Mouse (Mus musculus): ENCODE data around the gene Mmp11. TPM values are rescaled to one million over a fixed set of nuclear protein-coding genes. Genes with fewer than 3 reads are reported as not detected.

Gene Mmp11
- 1 to 10 TPM; 2.5 to 2.6 TPM for total RNA-seq (2021)

DNA sequence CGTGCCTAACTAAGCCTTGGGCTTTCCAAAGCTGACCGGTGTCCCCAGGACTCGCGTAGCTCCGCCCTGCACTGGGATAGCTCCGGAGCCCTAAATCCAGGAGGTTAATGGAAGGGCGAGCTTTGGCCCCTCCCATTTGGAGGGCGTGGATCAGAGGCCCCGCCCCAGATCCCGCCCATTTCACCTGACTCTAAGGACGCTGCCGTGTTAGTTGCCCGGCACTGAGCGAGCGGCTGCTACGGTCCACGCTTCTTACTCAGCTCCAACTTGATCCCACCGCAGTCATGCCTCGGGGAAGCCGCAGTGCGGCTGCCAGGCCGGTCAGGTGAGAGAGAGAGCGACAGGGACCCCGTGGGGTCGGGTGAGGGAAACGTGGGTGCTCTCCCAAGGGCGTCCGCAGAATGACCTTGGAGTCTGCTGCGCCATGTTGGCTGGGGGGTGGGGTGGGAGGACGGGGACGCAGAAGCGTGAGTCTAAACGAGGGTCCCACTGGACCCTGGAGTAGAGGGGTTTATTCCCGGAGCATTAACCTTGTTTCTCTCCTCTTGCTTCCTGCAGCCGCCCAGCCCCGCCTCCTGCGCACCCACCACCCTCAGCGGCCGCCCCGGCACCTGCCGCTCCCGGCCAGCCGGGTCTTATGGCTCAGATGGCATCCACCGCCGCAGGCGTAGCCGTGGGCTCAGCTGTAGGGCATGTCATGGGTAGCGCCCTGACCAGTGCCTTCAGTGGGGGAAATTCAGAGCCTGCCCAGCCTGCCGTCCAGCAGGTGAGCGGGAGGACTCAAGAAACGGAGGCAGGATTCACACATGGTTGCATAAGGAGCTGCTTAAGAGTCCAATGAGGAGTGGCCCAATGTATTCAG, at the start of gene Mmp11:
Gene Mmp11, minus strand, starts transcription at position 817 of the 862 bp plus-strand sequence.
- intact Hi-C loops (cut with DNase I) = no loop called here
- DNase-seq (ENCODE audit: extremely low spot score in 1 of 2, low spot score in 2 of 2) = peak in 1 of 2 experiments; percentile 72

DNA sequence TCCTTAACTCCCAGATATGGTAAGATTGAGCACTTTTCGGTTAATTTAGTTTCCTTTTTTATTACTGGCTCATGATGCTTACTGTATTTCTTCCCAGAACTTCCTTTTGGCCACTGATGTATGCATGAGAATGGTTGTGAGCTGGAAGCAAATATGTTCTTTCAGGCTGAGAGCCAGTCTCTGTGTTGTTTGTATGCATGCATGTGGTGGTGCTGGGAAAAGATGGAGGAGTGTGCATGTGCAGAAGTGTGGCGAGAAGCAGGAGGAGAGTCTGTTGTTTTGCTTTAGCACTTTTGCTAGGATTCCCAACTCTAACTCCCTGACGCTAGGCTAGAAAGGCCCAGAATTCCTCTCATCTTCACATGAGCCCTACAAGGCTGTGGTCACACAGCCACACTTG, 43.1 kb upstream of the Mmp11 start:
- intact Hi-C loops (cut with DNase I) = loop anchor here (10.0 kb wide), 1 partner anchor 225 kb away; no protein-coding TSS in a partner anchor
- peak in 1 of 2 experiments; percentile 50 for DNase-seq (ENCODE audit: extremely low spot score in 1 of 2, low spot score in 2 of 2)

DNA sequence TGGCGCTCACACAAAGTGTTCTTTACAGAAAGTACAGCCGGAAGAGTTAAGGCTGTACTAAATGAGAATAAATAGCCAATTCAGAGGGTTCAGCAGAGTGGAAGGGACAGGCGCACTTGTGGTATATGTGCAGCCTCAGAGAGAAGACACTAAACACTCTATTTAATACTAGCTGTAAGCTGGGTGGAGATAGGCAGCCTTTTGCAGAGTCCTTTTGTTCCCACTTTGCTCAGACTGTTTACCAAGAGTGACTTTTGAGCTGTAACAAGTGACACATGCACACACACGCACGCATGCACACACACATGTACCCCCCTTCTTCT, 42.5 kb upstream of the Mmp11 start:
- intact Hi-C loops (cut with DNase I) = loop anchor here (10.0 kb wide), 1 partner anchor 226 kb away; no protein-coding TSS in a partner anchor
- DNase-seq (ENCODE audit: extremely low spot score in 1 of 2, low spot score in 2 of 2) = no peak

DNA sequence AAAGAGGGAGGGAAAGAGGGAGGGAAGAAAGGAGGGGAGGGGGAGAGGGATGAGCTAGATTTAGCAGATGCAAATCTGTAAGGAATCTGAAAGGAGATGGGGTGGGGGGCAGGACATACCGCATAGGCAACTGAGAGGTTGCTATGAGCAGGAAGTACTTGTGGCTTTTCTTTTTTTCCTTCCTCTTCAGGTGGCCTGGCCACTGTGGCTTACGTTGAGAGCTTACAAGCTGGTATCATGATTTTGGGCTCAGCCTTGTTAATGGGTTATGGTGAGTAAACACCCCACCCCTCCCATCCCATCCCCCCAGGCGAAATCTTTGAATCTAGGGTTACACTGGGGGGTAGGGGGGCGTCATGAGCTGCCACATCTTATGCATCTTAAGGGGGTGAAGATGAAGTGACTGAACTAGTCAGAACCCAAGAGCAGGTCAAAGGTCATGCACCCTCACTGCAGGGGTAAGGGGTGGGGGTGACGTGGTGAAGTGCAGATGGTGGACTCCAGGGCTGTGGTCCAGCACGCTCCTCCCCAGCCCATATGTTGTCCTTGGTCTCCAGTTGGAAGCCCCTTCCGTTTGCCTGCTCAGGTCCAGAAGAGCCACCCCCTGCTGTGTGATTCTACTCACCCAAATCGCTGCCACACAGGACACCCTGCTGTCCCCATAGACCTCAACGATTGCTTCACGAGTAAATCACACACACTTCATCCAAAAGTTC, 42.0 kb upstream of the Mmp11 start:
- DNase-seq (ENCODE audit: extremely low spot score in 1 of 2, low spot score in 2 of 2) = no peak
- intact Hi-C loops (cut with DNase I) = loop anchor here (10.0 kb wide), 1 partner anchor 227 kb away; no protein-coding TSS in a partner anchor

DNA sequence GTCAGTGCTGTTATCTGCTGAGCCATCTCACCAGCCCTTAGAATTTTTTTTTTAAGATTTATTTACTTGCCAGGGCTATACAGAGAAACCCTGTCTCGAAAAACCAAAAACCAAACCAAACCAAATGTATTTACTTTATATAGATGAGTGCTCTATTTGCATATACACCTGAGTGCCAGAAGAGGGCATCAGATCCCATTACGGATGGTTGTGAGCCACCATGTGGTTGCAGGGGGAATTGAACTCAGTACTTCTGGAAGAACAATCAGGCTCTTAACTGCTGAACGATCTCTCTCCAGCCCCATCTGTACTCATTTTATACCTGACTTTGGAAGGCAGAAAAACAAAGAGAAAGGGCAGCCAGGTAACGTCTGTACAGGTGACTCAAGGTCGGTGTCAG, 38.9 kb upstream of the Mmp11 start:
- no peak for DNase-seq (ENCODE audit: extremely low spot score in 1 of 2, low spot score in 2 of 2)
- intact Hi-C loops (cut with DNase I) = loop anchor here (10.0 kb wide), 1 partner anchor 230 kb away; no protein-coding TSS in a partner anchor

DNA sequence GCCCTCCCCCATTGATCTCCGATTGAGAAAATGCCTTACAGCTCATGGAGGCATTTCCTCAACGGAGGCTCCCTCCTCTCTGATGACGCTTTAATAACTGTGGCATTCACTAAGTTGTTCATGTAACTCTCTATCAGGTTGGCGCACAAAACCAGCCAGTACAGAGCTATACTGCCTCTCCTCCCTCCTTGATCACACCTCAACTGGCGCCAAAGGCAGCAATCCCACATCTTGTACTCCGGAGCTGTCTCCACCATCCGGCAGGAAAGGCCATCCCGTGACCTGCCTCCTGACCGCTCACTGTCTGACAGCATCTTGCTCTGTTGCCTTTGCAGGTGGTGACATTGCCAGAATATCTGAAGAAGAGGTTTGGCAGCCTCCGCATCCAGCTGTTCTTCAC, 37.5 kb upstream of the Mmp11 start:
- DNase-seq (ENCODE audit: extremely low spot score in 1 of 2, low spot score in 2 of 2) = no peak
- intact Hi-C loops (cut with DNase I) = loop anchor here (10.0 kb wide), 1 partner anchor 231 kb away; no protein-coding TSS in a partner anchor

DNA sequence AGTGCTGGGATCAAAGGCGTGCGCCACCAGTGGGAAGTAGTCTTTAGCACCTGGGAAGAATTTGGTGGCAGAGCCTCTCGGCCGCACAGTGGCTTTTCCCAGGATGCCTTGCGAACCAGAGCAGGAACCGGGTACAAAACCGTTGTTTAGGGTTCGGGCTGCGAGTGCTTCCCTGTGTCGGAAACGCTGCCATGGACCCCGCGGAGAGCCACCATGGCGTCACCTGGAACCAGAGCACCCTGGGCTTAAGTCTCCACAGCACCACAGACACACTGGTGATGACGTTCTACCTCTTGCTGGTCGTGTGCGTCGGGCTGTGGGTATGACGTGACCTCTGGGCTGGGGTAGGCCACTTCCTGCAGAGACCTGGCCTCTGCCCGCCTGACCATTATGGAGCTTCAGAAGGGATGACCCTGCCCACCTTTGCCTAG, 18.1 kb upstream of the Mmp11 start, which contains the start of gene Gm5134:
Gene Gm5134, plus strand, starts transcription at position 134 of the 431 bp plus-strand sequence.
- DNase-seq (ENCODE audit: extremely low spot score in 1 of 2, low spot score in 2 of 2) = no peak
- intact Hi-C loops (cut with DNase I) = loop anchor here (5.0 to 10.0 kb wide), 3 partner anchors 57 to 367 kb away; partner anchors contain the start of gene Ggt5

DNA sequence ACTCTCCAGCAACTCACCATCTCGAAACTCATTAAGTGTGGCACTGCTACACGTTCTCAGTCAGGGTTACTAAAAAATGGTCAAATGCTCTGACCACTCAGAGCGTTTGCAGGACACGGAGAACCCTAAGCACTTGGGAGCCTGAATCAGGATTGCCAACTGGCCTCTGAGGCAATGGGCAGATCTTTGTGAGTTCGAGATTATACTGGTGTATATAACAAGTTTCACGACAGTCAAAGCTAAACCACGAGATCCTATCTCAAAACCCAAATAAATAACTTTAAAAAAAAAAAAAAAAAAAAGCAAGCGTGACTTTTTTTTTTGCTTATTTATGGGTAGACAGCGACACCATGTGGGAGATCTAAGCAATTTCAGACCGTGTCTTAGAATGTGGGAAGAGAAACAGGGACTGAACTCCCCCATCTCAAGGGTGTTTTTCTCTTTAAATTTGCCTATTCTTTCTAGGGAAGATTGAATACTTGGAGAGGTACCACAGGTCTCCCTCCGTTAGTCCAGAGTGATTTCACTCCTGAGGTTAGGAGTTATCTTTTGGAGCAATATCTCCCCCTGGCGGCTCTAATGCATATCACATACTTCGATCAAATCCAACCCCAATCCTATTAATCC, 15.2 kb upstream of the Mmp11 start:
- no peak for DNase-seq (ENCODE audit: extremely low spot score in 1 of 2, low spot score in 2 of 2)
- intact Hi-C loops (cut with DNase I) = loop anchor here (5.0 to 10.0 kb wide), 3 partner anchors 54 to 364 kb away; partner anchors contain the start of gene Ggt5

DNA sequence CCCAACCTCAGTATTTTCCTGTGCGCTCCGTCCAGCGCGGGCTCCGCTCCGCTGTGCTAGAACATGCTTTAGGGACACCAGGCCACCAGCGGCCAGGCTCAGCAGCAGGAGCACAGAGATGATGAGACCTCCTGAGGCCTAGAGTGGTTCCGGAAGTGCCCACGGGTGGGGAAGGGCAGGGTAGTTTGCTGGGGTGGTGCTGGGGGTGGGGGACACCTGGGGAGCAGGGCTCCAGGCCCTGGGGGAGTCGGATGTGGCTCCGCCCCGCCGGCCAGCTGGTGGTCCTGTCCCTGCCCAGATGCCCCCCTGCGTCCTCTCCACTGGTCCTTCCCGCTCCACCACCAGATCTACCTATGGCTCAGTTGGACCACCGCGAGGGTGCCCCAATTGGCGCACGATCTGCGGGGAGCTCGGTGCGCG, 14.5 kb upstream of the Mmp11 start:
- intact Hi-C loops (cut with DNase I) = loop anchor here (5.0 to 10.0 kb wide), 3 partner anchors 54 to 364 kb away; partner anchors contain the start of gene Ggt5
- DNase-seq (ENCODE audit: extremely low spot score in 1 of 2, low spot score in 2 of 2) = no peak

DNA sequence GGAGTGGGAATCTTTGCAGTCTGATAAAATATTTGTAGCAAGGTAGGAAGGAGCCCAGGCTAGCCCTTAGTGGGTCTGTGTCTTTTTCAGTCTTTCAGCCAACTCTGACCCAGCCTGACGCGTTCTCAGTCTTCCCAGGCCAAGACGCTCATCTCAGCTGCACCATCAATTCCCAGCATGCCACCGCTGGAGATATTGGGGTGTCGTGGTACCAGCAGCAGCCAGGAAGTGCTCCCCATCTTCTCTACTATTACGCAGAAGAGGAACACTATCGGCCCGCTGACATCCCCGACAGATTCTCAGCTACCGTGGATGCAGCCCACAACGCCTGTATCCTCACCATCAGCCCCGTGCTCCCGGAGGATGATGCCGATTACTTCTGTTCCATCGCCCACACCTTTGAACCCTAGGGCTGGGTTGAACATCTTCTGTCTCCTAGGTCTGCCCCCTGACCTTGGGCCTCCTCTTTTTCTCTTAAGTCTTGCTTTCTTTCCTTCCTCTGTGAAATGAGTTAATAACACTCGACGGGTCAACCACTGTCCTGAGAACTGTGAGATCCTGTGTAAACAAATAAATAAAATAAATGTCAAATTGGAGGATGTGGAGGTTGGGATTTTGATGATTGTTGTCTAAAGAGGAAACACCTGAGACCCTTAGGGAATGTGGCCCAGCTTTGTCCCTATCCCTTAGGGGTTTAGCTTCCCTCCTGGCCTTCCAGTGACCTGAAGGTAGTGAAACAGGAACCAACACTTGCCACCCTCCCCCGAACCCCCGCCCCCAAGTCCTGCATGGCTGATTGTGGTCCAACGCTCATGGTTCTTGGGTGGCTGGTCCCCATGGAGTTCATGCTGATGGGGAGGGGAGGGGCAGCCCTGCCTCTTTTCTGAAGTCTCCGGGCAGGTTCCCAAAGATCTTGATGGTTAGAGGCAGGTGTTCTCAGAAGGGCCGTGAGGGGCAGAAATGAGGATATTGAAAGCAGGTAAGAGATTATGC, 13.1 kb upstream of the Mmp11 start:
- intact Hi-C loops (cut with DNase I) = loop anchor here (5.0 to 10.0 kb wide), 3 partner anchors 52 to 362 kb away; partner anchors contain the start of gene Ggt5
- DNase-seq (ENCODE audit: extremely low spot score in 1 of 2, low spot score in 2 of 2) = no peak

DNA sequence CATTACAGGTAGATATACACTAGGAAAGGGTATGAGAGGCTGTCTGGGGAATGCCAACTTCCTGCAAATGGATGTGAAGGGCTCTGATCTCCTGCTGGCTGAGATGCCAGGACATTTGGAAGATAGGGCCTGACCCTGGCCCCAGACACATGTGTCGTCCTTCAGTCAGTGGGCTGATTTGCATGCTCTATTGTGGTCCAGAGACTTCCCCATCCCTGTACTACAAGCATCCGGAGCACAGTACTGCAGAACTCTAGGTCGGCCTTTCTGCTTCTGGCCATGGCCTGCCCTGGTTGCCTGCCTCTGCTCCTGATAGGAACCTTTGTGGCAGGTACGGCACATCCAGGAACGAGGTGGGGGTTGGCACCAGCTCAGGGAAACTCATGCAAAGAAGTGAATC, 11.8 kb upstream of the Mmp11 start:
- no peak for DNase-seq (ENCODE audit: extremely low spot score in 1 of 2, low spot score in 2 of 2)
- intact Hi-C loops (cut with DNase I) = no loop called here

DNA sequence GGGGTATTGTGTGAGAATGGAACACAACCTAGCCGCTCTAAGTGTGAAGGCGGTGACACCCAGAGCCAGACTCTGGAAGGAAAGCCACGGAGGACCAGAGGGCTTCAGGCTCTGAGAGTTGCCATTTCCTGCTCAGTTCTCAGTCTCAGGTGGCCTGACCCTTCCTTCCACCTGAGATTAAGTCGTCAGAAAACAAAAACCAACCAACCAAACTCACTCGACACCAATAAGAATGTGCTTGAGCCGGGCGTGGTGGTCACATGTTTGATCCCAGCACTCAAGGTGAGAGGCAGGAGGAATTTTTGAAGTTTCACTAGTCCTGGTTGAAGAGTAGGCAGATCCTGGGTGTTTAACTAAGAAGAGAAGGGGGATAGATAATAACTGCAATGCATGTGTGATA, 9.6 kb upstream of the Mmp11 start:
- peak in 1 of 2 experiments; percentile 7 for DNase-seq (ENCODE audit: extremely low spot score in 1 of 2, low spot score in 2 of 2)
- intact Hi-C loops (cut with DNase I) = no loop called here

DNA sequence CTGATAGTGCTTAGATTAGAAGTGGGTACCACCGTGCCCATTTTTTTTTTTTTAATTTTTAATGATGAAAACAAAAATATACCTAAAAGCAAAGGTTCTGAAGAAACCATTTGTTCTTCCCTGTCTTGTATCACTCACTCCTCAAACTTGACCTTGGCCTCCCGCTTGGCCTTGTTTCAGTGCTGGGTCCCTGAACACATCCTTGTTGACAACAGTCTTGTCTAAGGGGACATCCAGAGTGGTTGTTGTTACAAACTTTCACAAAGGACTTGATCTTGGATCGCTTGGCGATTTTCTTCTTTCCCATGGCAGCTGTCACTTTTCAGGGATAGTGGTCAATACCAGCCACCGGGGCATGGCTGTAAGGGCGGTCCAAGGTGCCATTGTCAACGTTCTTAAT, 8.9 kb upstream of the Mmp11 start:
- intact Hi-C loops (cut with DNase I) = no loop called here

DNA sequence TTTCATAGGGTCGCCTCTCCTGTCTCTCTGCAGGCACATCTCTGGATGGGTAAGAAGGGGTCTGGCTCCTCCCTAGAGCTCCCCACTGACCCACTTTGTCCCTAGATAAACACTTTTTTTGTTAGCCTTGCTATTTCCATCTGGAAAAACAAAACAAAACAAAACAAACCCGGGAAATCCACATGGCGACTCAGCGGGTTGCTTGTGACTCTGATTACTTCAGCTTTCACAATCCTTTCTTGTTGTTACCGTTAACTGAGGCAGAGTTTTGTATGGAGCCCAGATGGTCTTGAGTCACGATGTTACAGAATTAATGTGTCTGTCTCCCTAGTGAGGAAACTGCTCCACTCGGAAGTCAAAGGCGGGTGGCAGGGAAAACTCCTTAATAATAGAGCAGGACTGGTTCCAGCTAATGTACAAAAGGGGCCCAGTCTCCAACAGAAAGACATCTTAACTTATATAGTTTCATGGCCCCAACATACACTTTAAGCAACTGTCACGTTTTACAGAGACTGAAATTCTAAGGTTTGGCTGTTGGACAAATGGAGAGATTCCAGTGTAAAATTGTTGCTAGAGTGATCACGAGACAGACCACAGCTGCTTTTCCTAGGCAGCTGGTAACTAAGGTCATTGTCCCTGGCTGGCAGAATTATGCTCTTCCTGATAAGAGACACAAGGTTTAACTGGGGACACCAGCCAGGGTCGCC, 7.9 kb upstream of the Mmp11 start:
- intact Hi-C loops (cut with DNase I) = no loop called here
- peak in 1 of 2 experiments; percentile 69 for DNase-seq (ENCODE audit: extremely low spot score in 1 of 2, low spot score in 2 of 2)

More for the DNA sequence above, 8.9 kb upstream of the Mmp11 start:
- peak in 1 of 2 experiments; percentile 10 for DNase-seq (ENCODE audit: extremely low spot score in 1 of 2, low spot score in 2 of 2)

DNA sequence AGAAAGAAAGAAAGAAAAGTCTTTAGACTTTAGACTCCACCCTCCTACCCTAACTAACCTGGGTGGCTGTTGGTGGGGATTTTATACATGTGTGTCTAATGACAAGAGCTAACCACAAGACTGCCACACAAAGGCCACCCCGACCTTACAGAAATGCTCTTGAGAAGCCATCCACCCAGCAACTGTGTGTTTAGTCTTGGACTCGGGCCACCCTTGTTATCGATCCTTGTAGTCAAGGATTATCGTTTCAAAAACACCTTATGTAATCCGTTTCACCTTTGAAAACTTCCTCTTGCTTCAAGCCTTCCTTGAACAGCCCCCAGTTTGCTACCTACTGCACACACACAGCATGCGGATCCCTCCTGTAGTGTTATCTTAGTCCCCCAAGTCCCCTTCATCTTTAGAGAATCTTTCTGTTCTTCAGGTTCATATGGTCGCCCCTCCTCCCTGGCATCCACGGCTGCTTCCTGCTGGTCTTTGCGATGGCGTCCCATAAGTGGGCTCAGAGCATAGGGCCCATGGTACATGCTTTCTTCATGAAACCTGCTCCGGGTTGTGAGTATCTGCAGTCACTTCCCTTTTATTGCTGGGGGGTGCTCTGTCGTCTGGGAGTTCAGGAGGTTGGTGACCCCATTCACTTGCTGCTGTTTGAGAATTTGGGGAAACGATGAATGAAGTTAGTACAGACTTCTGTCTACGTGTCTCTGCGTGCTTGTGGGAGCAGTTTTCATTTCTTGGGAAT, 6.6 kb upstream of the Mmp11 start, which contains the start of gene Vpreb3:
Gene Vpreb3, plus strand, starts transcription at position 322 of the 742 bp plus-strand sequence.
- intact Hi-C loops (cut with DNase I) = no loop called here
- no peak for DNase-seq (ENCODE audit: extremely low spot score in 1 of 2, low spot score in 2 of 2)

DNA sequence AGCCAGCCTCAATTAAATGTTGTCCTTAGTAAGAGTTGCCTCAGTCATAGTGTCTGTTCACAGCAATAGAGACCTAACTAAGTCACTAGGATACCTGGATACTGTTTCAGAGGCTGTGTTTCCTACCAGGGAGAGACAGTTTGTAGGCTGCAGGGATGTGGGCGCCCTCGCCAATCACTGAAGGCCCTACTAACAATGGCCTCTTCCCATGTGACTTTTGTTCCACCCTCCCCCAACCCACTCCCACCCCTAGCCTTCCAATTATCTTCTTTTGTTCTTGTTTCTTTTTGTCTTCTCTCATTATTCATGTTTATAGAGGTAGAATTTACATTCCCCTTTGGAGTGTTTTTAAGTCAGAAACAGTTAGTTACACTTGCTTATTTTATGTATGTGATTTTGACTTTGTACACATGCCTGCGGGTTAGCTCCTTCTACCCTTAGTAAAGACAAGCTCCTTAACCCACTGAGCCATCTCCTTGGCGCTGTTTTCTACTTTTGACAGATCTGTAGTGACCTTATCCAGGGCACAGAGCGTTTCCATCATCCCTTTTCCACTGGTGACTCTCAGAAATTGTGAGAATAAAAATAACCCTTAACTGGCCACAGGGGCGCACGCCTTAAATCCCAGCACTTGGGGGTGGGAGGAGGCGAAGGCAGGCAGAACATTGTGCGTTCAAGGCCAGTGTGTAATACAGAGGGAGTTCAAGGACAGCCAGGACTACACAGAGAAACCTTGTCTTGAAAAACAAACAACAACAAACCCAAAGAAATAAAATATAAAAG, 4.9 kb upstream of the Mmp11 start:
- DNase-seq (ENCODE audit: extremely low spot score in 1 of 2, low spot score in 2 of 2) = no peak
- intact Hi-C loops (cut with DNase I) = no loop called here

Measured in left cerebral cortex, postnatal 10 days (tissue).